Mouse (Mus musculus): Measurements from ENCODE around the gene Lyve1. TPM values are rescaled to one million over a fixed set of nuclear protein-coding genes. Genes with fewer than 3 reads are reported as not detected.

Gene Lyve1
- polyA plus RNA-seq, 1 experiment from 2014 or later: 5.3 TPM

GRCm38 (mm10) chr7:110876965-110877364 lies 13.9 kb upstream of the Lyve1 start:
- no peak overlapping the region for H3K4me2 ChIP-seq (replicated peaks)
- H3K27ac ChIP-seq: no peak overlapping the region
- no peak overlapping the region for H3K9ac ChIP-seq (replicated peaks)
- no peaks in the 10 kb centered on the region for H3K27me3 ChIP-seq
- H3K4me1 ChIP-seq (replicated peaks): no peaks in the 10 kb centered on the region
- 92% methylated on average over 4 of the region's 4 CpGs for WGBS
- no peak for ATAC-seq
- H3K4me3 ChIP-seq (replicated peaks): no peak overlapping the region
- H3K9me3 ChIP-seq: no peaks in the 10 kb centered on the region
- no peaks in the 10 kb centered on the region for H3K36me3 ChIP-seq

- Histone ChIP-seq H3K9me3 (no peaks in the 10 kb centered on the region), H3K27me3 (no peaks in the 10 kb centered on the region), H3K9ac (replicated peaks) (no peak overlapping the region), H3K4me3 (replicated peaks) (no peak overlapping the region), H3K27ac (no peak overlapping the region), H3K36me3 (no peaks in the 10 kb centered on the region), H3K4me1 (replicated peaks) (no peaks in the 10 kb centered on the region), H3K4me2 (replicated peaks) (no peak overlapping the region)
- ATAC-seq: no peak
- 49% methylated on average over 5 of the region's 5 CpGs for WGBS
These were observed 5.8 kb upstream of the Lyve1 start for GRCm38 (mm10) chr7:110868807-110869206.

- H3K4me1 ChIP-seq (replicated peaks): no peaks in the 10 kb centered on the region
- no peaks in the 10 kb centered on the region for H3K9me3 ChIP-seq
- WGBS: 85% methylated on average over 6 of the region's 6 CpGs
- no peaks in the 10 kb centered on the region for H3K27me3 ChIP-seq
- H3K4me2 ChIP-seq (replicated peaks): no peak overlapping the region
- ATAC-seq: no peak
- H3K9ac ChIP-seq (replicated peaks): no peak overlapping the region
- no peaks in the 10 kb centered on the region for H3K36me3 ChIP-seq
- H3K27ac ChIP-seq: no peak overlapping the region
- H3K4me3 ChIP-seq (replicated peaks): no peak overlapping the region
These were observed 4.1 kb upstream of the Lyve1 start for GRCm38 (mm10) chr7:110867116-110867515.

GRCm38 (mm10) chr7:110866021-110866420 lies 3.0 kb upstream of the Lyve1 start:
- 96% methylated on average over 3 of the region's 3 CpGs for WGBS
- no peak for ATAC-seq
- no peaks in the 10 kb centered on the region for H3K9me3 ChIP-seq

GRCm38 (mm10) chr7:110865570-110865969 lies 2.5 kb upstream of the Lyve1 start:
- H3K4me2 ChIP-seq (replicated peaks): no peak overlapping the region
- H3K27ac ChIP-seq: no peak overlapping the region
- no peaks in the 10 kb centered on the region for H3K9me3 ChIP-seq
- H3K4me3 ChIP-seq (replicated peaks): no peak overlapping the region
- no peaks in the 10 kb centered on the region for H3K4me1 ChIP-seq (replicated peaks)
- H3K36me3 ChIP-seq: no peaks in the 10 kb centered on the region
- H3K27me3 ChIP-seq: no peaks in the 10 kb centered on the region
- no peak for ATAC-seq
- H3K9ac ChIP-seq (replicated peaks): no peak overlapping the region
- 87% methylated on average over 6 of the region's 6 CpGs for WGBS

More at GRCm38 (mm10) chr7:110866021-110866420, 3.0 kb upstream of the Lyve1 start:
- Histone ChIP-seq H3K27ac (no peak overlapping the region), H3K4me3 (replicated peaks) (no peak overlapping the region), H3K27me3 (no peaks in the 10 kb centered on the region), H3K36me3 (no peaks in the 10 kb centered on the region), H3K4me1 (replicated peaks) (no peaks in the 10 kb centered on the region), H3K4me2 (replicated peaks) (no peak overlapping the region), H3K9ac (replicated peaks) (no peak overlapping the region)

- Histone ChIP-seq H3K4me1 (replicated peaks) (no peaks in the 10 kb centered on the region), H3K27ac (no peak overlapping the region), H3K27me3 (no peaks in the 10 kb centered on the region), H3K9me3 (no peaks in the 10 kb centered on the region), H3K4me2 (replicated peaks) (no peak overlapping the region), H3K4me3 (replicated peaks) (no peak overlapping the region), H3K36me3 (no peaks in the 10 kb centered on the region), H3K9ac (replicated peaks) (no peak overlapping the region)
- peak; percentile 30; the same call in 1 of the 2 replicates for ATAC-seq
- WGBS: 49% methylated on average over 10 of the region's 10 CpGs
These were observed 2.0 kb upstream of the Lyve1 start for GRCm38 (mm10) chr7:110865038-110865437.

- WGBS: 87% methylated on average over 5 of the region's 5 CpGs
- no peak for ATAC-seq
- H3K27ac ChIP-seq: no peak overlapping the region
- H3K9me3 ChIP-seq: no peaks in the 10 kb centered on the region
- H3K4me3 ChIP-seq (replicated peaks): no peak overlapping the region
- no peaks in the 10 kb centered on the region for H3K27me3 ChIP-seq
- H3K36me3 ChIP-seq: no peaks in the 10 kb centered on the region
- no peak overlapping the region for H3K4me2 ChIP-seq (replicated peaks)
- H3K9ac ChIP-seq (replicated peaks): no peak overlapping the region
- no peaks in the 10 kb centered on the region for H3K4me1 ChIP-seq (replicated peaks)
These were observed 2.9 kb downstream of the Lyve1 start for GRCm38 (mm10) chr7:110860129-110860528.

GRCm38 (mm10) chr7:110855604-110856003 lies 7.4 kb downstream of the Lyve1 start:
- H3K9ac ChIP-seq (replicated peaks): no peak overlapping the region
- ATAC-seq: no peak
- WGBS: 84% methylated on average over 1 of the region's 1 CpGs

GRCm38 (mm10) chr7:110854927-110855546 lies 8.0 kb downstream of the Lyve1 start:
- Histone ChIP-seq H3K27ac (no peak overlapping the region), H3K27me3 (no peaks in the 10 kb centered on the region), H3K9ac (replicated peaks) (no peak overlapping the region), H3K36me3 (no peaks in the 10 kb centered on the region), H3K4me1 (replicated peaks) (peaks cover 4% of the 10 kb centered on the region; the same call in 1 of the 2 replicates), H3K4me2 (replicated peaks) (no peak overlapping the region), H3K4me3 (replicated peaks) (no peak overlapping the region), H3K9me3 (no peaks in the 10 kb centered on the region)
- WGBS: 86% methylated on average over 8 of the region's 8 CpGs
- ATAC-seq: no peak

More at GRCm38 (mm10) chr7:110855604-110856003, 7.4 kb downstream of the Lyve1 start:
- H3K4me3 ChIP-seq (replicated peaks): no peak overlapping the region
- H3K27me3 ChIP-seq: no peaks in the 10 kb centered on the region
- H3K36me3 ChIP-seq: no peaks in the 10 kb centered on the region
- H3K9me3 ChIP-seq: no peaks in the 10 kb centered on the region
- H3K27ac ChIP-seq: no peak overlapping the region
- peaks cover 4% of the 10 kb centered on the region; the same call in 1 of the 2 replicates for H3K4me1 ChIP-seq (replicated peaks)
- H3K4me2 ChIP-seq (replicated peaks): no peak overlapping the region

GRCm38 (mm10) chr7:110854519-110854918 lies 8.5 kb downstream of the Lyve1 start:
- no peak for ATAC-seq
- no peak overlapping the region for H3K4me2 ChIP-seq (replicated peaks)
- WGBS: 67% methylated on average over 3 of the region's 3 CpGs
- no peaks in the 10 kb centered on the region for H3K27me3 ChIP-seq
- peaks cover 4% of the 10 kb centered on the region; the same call in 1 of the 2 replicates for H3K4me1 ChIP-seq (replicated peaks)
- H3K9me3 ChIP-seq: no peaks in the 10 kb centered on the region
- H3K9ac ChIP-seq (replicated peaks): no peak overlapping the region
- no peaks in the 10 kb centered on the region for H3K36me3 ChIP-seq
- H3K27ac ChIP-seq: no peak overlapping the region
- H3K4me3 ChIP-seq (replicated peaks): no peak overlapping the region

GRCm38 (mm10) chr7:110853611-110854010 lies 9.4 kb downstream of the Lyve1 start:
- no peaks in the 10 kb centered on the region for H3K36me3 ChIP-seq
- no peaks in the 10 kb centered on the region for H3K27me3 ChIP-seq
- 60% methylated on average over 10 of the region's 10 CpGs for WGBS
- ATAC-seq: no peak
- no peaks in the 10 kb centered on the region for H3K9me3 ChIP-seq
- no peak overlapping the region for H3K4me2 ChIP-seq (replicated peaks)
- H3K27ac ChIP-seq: no peak overlapping the region
- no peak overlapping the region for H3K9ac ChIP-seq (replicated peaks)
- peaks cover 4% of the 10 kb centered on the region; the same call in 1 of the 2 replicates for H3K4me1 ChIP-seq (replicated peaks)
- H3K4me3 ChIP-seq (replicated peaks): no peak overlapping the region

- no peak for ATAC-seq
- Histone ChIP-seq H3K27me3 (no peaks in the 10 kb centered on the region), H3K27ac (no peak overlapping the region), H3K9ac (replicated peaks) (no peak overlapping the region), H3K4me3 (replicated peaks) (no peak overlapping the region), H3K36me3 (no peaks in the 10 kb centered on the region), H3K9me3 (no peaks in the 10 kb centered on the region), H3K4me1 (replicated peaks) (peaks cover 4% of the 10 kb centered on the region; the same call in 1 of the 2 replicates), H3K4me2 (replicated peaks) (no peak overlapping the region)
- WGBS: 79% methylated on average over 7 of the region's 7 CpGs
These were observed 11.4 kb downstream of the Lyve1 start for GRCm38 (mm10) chr7:110851541-110852203.

Data from midbrain, embryonic 13.5 days (tissue).